Mouse (Mus musculus): ENCODE results near the gene Sema4d.

GRCm38 (mm10) chr13:51840702-51841101 is 47.2 kb upstream of the Sema4d start:
- TF ChIP-seq CTCF (conservative IDR thresholded peaks at IDR 0.05; ENCODE audit: low read length) = no peak
- no peak for TF ChIP-seq POU5F1 (IDR thresholded peaks at IDR 0.05; ENCODE audit: borderline replicate concordance, low read length)

Measured in E14TG2a.4 (cell line).